Mouse (Mus musculus): ENCODE results near the gene E2f7.

DNA sequence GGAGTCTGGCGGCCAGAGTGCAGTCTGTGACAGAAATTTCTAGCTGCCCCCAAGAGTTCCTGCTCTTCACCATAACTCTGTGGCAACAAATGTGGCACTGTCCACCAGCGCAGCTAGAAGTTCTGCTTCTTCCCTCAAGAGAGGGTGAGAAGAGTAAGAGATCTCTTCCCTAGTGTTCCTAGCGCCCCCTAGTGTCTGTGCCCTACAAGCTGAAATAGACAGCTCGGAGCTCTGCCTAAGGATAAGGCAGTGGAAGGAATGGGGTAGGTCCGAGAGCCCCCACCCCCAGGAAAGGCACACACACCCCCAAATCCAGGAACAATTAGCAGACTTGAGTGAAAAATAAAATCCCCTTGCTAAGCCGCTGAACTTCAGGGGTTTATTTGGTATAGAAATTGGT lies 11.9 kb upstream of the E2f7 start:
- TF ChIP-seq CTCF (IDR thresholded peaks at IDR 0.05; ENCODE audit: low read depth) (peak; percentile 90), EP300 (IDR thresholded peaks at IDR 0.05; ENCODE audit: low read depth) (no peak)
